Mouse (Mus musculus) ovary, postnatal 14 days (tissue): ENCODE measurements around the gene Ctbp1.
A peak's percentile ranks its signal among the peaks of the same experiment; 100 is the strongest.

Experiments used
- DNase-seq: peaks from one replicate; pipeline ENCODE4 v3.0.0; 2022; ENCODE audit warnings: low spot score

Gene Ctbp1

DNA sequence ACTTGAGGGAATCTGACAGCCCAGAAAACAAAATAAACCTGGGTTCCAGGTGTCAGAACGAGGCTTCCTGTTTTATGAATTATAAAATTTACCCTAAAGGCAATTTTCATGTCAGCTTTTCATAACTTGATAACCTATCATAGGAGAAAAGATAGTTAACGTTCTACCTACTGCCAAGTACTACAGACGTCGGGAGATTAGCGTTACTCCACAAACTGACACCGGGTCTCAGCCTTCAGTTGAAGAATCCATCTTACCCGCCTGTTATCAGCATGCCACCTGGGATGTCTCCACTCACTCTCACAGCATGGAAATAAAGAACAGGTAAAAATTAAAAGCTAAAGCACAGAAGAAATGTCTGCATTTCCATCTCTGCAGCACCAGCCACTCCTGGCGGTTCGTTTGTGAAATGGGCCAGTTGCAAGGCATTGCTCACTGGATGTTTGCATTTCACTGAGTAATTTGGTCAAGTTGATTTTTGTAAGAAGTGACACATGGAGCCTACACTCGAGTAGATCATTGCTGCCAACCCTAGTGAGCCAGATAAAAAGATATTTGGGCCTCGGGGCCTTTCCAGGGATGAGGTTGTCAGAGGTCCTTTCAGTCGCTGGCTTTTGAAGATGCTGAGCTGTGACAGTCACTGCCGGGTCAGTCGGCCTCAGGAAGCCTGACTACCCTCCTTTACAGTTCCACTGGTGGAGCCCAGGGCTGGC lies 66.1 kb downstream of the Ctbp1 start:
- DNase-seq, result no peak

DNA sequence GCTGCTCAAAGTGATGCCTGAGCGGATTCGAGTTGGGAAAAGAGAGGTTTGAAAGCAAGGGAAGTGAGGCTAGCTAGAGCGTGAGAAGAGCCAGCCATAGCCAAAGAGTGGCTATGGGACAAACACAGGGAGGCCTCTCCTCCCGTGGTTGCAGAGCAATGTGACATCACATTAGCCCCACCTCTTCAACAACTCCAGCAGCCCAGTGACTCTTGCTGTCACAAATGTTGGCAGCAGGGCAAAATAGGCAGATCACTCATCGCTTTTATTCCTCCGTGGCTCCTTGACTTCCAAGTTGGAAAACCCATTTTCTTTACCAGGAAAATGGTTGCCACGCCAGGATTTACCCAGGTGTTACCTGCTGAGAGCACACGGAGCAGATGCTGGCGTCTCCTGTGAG lies 67.7 kb downstream of the Ctbp1 start:
- no peak for DNase-seq

DNA sequence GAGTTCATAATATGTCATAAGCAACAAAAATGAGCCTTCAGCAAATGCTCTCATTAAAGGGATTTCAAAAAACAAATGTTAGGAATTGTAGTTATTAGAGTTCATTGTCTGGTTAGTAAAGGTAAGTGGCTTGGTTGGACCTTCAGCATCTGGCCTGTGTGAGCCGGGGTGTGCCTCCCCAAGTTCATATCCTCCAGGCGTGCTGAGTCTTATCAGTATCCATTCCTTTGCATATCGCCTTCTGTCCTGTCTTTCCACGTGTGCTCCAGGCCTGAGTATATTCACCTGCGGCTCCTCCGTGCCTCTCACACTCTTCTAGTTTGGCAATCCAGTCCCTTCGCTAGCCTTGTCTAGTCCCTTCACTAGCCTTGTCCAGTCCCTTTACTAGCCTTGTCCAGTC lies 68.5 kb downstream of the Ctbp1 start:
- no peak for DNase-seq

DNA sequence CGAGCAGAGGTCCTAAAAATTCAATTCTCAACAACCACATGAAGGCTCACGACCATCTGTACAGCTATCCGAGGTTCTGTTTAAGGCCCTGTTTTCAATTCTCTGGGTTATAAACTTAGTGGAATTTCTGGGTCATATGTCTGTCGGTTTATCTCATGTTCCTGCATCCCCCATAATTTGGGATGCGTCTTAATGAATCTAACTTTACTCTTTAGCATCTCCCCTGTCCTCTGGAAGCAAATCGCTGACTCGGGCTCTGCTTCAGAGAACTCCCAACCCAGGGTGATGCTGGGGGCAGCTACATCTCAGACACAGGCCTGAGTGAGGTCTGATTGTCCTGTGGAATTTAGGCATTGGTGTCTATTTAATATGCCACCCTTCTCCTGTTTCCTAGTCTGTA lies 70.5 kb downstream of the Ctbp1 start:
- DNase-seq, result no peak

DNA sequence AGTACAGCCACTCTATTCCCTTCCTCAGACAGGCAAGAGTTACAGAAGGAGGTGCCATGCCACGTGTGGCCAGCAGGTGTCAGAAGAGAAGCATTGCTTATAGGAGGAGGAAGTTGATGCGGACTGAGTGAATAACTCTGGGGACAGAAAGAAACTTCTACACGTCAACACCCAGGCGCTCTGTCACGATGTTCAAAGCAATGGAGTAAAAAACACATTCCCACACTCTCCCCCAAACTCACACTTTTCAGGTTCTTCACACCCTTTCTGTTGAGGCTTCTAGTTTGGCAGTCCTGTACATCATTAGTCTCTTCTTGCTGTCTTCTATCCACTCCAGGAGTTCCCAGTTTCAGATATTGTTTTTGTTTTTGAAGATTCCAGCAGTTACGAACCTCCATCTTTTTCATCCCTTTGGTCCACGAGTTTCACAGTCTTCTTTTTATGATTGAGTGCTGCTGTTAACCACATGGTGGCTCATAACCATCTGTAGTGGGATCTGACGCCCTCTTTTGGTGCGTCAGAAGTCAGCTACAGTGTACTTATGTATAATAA lies 71.0 kb downstream of the Ctbp1 start:
- DNase-seq, result peak; percentile 80

DNA sequence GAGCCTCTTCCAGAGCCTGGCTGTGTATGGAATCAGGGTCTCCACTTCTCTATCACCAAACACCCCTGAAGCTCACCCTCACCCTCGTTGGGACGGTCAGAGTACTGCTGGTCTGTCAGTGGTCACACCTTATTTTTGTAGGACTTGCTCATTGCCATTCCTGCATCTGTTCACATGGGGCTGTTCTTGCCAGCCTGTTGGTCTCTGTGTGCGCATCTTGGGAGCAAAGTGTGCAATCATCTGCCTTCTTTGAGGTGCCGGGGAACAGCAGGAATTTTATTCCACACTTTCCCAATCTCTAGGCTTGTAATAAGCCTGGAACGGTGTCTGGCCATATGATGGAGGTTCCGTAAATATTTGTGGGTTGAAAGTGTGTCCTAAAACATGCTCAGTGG lies 71.6 kb downstream of the Ctbp1 start:
- no peak for DNase-seq

DNA sequence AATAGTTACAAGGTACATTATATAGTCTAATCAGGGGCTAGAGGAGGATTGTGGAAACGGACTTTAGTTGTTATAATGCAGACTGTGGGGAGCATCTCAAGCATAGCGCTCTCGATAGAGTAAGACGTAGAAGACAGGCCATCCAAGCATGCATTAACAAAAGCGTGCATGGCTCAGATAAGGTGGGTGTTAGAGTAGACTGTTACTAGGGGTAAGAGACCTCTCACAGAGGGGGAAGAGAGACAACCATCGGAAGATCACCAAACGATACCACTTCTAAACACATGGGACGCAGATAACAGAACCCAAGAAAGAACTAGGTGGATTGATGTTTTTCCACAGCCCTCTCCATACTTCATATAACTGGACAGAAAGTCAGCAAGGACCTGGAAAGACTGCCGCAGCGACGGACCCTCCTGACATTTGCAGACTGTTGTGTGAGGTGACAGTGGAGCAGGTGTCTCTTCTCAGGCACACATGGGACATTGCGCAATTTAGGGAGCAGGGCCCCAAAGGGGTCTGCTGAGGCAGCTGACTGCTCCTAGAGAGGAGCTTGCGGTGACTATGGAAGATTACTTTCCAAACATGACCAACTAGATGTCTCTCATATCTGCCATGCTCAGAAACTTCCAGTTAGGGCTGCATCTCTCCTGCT lies 72.2 kb downstream of the Ctbp1 start:
- DNase-seq, result no peak

DNA sequence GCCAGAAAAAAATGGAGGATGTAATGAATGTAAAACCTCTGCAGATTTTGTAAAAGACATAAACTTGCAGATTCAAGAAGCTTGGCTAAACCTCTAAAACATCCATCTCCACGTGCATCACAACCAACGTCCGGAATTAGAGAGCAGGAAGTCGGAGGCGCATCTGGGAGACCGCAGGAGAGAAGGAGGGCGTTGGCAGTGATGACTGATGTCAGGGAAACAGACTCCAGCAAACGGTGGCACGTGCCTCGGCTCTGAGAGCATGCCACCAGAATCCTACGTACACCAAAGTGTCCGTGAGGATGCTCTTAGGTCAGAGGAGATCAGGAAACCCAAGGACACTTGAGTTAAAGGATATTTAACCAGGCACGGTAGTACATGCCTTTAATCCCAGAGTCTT lies 73.1 kb downstream of the Ctbp1 start:
- DNase-seq, result no peak

DNA sequence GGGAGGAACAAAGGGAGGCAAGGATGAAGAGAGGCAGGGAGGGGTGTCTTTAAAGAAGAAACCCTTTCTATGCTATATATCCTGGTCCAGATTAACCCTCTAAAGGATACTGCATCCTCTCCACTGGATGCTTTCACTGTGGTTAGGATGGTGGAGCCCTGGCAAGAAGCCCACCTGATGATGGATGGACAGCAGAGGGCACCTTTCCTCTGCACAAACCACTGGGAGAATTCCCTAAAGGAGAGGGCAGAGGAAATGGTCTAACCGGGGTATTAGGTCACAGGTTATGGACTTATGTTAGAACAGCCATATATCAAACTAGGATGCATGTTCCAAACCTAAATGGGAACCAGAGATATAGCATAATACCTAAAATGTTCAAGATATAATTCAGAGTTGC lies 74.7 kb downstream of the Ctbp1 start:
- DNase-seq, result no peak
